Mouse (Mus musculus) CH12.LX (cell line): ENCODE measurements around the gene Cacna2d1.

Experiments used
- CTCF ChIP-seq, 2 experiments: IDR thresholded peaks in 1 of 2; conservative IDR thresholded peaks in 1 of 2; 2 replicates each; pipeline ENCODE4 v1.5.1; 2011 to 2012; ENCODE audit warnings: low read depth in 2 of 2, low read length in 2 of 2, improper control_type of control experiment in 1 of 2, inconsistent platforms in 1 of 2, mild to moderate bottlenecking in 1 of 2, moderate library complexity in 1 of 2
- EP300 ChIP-seq: IDR thresholded peaks from 2 replicates; pipeline ENCODE4 v1.6.1; 2011; ENCODE audit warnings: low read length, improper control_type of control experiment
- KAT2A ChIP-seq: IDR thresholded peaks from 2 replicates; pipeline ENCODE4 v1.6.1; 2012; ENCODE audit warnings: low read length, improper control_type of control experiment, inconsistent platforms; ENCODE audit not compliant: insufficient replicate concordance
- MAFK ChIP-seq: IDR thresholded peaks from 2 replicates; pipeline ENCODE4 v1.6.1; 2011; ENCODE audit warnings: low read length, improper control_type of control experiment; ENCODE audit not compliant: insufficient replicate concordance
- MEF2A ChIP-seq: IDR thresholded peaks from 2 replicates; pipeline ENCODE4 v1.6.1; 2014; ENCODE audit warnings: low read depth, mild to moderate bottlenecking, inconsistent platforms, low read length, improper control_type of control experiment, borderline replicate concordance
- MXI1 ChIP-seq: IDR thresholded peaks from 2 replicates; pipeline ENCODE4 v1.6.1; 2011; ENCODE audit warnings: mild to moderate bottlenecking, low read depth, low read length, improper control_type of control experiment
- NELFE ChIP-seq: IDR thresholded peaks from 2 replicates; pipeline ENCODE4 v1.6.1; 2011; ENCODE audit warnings: low read depth, low read length, improper control_type of control experiment
- POLR2A ChIP-seq: IDR thresholded peaks from 2 replicates; pipeline ENCODE4 v1.6.1; 2011; ENCODE audit warnings: low read depth, mild to moderate bottlenecking, improper control_type of control experiment, low read length
- TBP ChIP-seq: conservative IDR thresholded peaks from 2 replicates; pipeline ENCODE4 v1.6.1; 2011; ENCODE audit warnings: low read depth, low read length, improper control_type of control experiment
- ZC3H11A ChIP-seq: IDR thresholded peaks from 2 replicates; pipeline ENCODE4 v1.6.1; 2012; ENCODE audit warnings: low read depth, mild to moderate bottlenecking, inconsistent platforms, low read length, improper control_type of control experiment
- ZMIZ1 ChIP-seq: IDR thresholded peaks from 2 replicates; pipeline ENCODE4 v1.6.1; 2012; ENCODE audit warnings: low read depth, mild to moderate bottlenecking, inconsistent platforms, low read length, improper control_type of control experiment
- ZNF384 ChIP-seq: IDR thresholded peaks from 2 replicates; pipeline ENCODE4 v1.6.1; 2012; ENCODE audit warnings: low read depth, low read length, improper control_type of control experiment, inconsistent platforms

- TF ChIP-seq MEF2A (no peak), ZC3H11A (no peak), EP300 (no peak), CTCF (conservative IDR thresholded peaks at IDR 0.05 in 1 of 2, IDR thresholded peaks at IDR 0.05 in 1 of 2; ENCODE audit: low read depth in 2 of 2, low read length in 2 of 2) (peak in 1 of 2 experiments; percentile 59; a peak in 2 of 4 replicates), ZNF384 (no peak), TBP (no peak), MAFK (no peak), NELFE (no peak), POLR2A (no peak), ZMIZ1 (no peak), KAT2A (no peak), MXI1 (no peak)
These were observed 358.7 kb downstream of the Cacna2d1 start for GRCm38 (mm10) chr5:16293223-16293622.
